Mouse (Mus musculus) forebrain, embryonic 14.5 days (tissue): ENCODE results near the gene Agbl4. TPM values are rescaled to one million over a fixed set of nuclear protein-coding genes. Genes with fewer than 3 reads are reported as not detected.

ENCODE experiments used
- ATAC-seq: fragments of 200-750 bp; cut with Nextera tagmentation; 2 replicates; pipeline ENCODE4 v1.8.0; 2017; ENCODE audit warnings: mild to moderate bottlenecking, moderate library complexity
- DNase-seq: peaks from one replicate; pipeline ENCODE4 v3.0.0-alpha.2; 2015; ENCODE audit warnings: low spot score
- H3K27ac ChIP-seq: fragments of 300-500 bp; sonication (generic); 2 replicates; pipeline ENCODE4 v1.5.1; 2014; ENCODE audit warnings: low read depth, mild to moderate bottlenecking, control low read depth, low read length, moderate library complexity
- H3K27me3 ChIP-seq: fragments of 300-500 bp; sonication (generic); replicated peaks from 2 replicates; pipeline ENCODE4 v1.6.1; 2014; ENCODE audit warnings: low read length, control low read depth, mixed read lengths; ENCODE audit not compliant: control insufficient read depth, insufficient read depth
- H3K36me3 ChIP-seq: fragments of 300-500 bp; sonication (generic); 2 replicates; pipeline ENCODE4 v1.6.1; 2014; ENCODE audit warnings: low read length, control low read depth; ENCODE audit not compliant: control insufficient read depth, insufficient read depth
- H3K4me1 ChIP-seq: fragments of 300-500 bp; sonication (generic); 2 replicates; pipeline ENCODE4 v1.6.1; 2014; ENCODE audit warnings: antibody characterized with exemption, low read length, control low read depth; ENCODE audit not compliant: control insufficient read depth, insufficient read depth
- H3K4me2 ChIP-seq: fragments of 300-500 bp; sonication (generic); 2 replicates; pipeline ENCODE4 v1.6.1; 2014; ENCODE audit warnings: mild to moderate bottlenecking, control low read depth, low read length
- H3K4me3 ChIP-seq: fragments of 300-500 bp; sonication (generic); 2 replicates; pipeline ENCODE4 v1.5.1; 2014; ENCODE audit warnings: low read depth, low read length, control low read depth
- H3K9ac ChIP-seq: fragments of 300-500 bp; sonication (generic); 2 replicates; pipeline ENCODE4 v1.6.1; 2014; ENCODE audit warnings: mild to moderate bottlenecking, low read length, control low read depth, moderate library complexity
- H3K9me3 ChIP-seq: fragments of 300-500 bp; sonication (generic); replicated peaks from 2 replicates; pipeline ENCODE4 v1.6.1; 2016; ENCODE audit warnings: low read length, control low read depth, mixed read lengths; ENCODE audit not compliant: control insufficient read depth
- WGBS: fragments of 180-500 bp; shearing (Covaris S2); extraction: QIAGEN DNeasy Blood & Tissue Kit; methylation state at CpG from one replicate; pipeline ENCODE4 v1.1.7; 2014; 5-methylcytosine and 5-hydroxymethylcytosine counted together
- polyA plus RNA-seq: library from polyadenylated mRNA; unstranded; fragments of >200 nt; fragmentation: Nextera tagmentation; extraction: Ambion mirVana; gene quantifications from 2 replicates; pipeline ENCODE4 v1.2.1, GENCODE M21; 2014

Gene Agbl4
- polyA plus RNA-seq, 1 experiment from 2014 or later: 2.3 TPM

GRCm38 (mm10) chr4:111704975-111705374, 1307.5 kb downstream of the Agbl4 start:
- Histone ChIP-seq H3K4me1 (no peaks in the 10 kb centered on the region), H3K9me3 (no peaks in the 10 kb centered on the region), H3K4me2 (no peak overlapping the region), H3K9ac (no peak overlapping the region), H3K36me3 (no peaks in the 10 kb centered on the region), H3K27ac (no peak overlapping the region), H3K27me3 (no peaks in the 10 kb centered on the region), H3K4me3 (no peak overlapping the region)
- WGBS: 76% methylated on average over 3 of the region's 3 CpGs
- ATAC-seq (no peak), DNase-seq (no peak)

Other genes with a start within 250 kb of the Agbl4 start
- gene Elavl4, start 45.8 kb upstream of the Agbl4 start, polyA plus RNA-seq: 291 and 308 TPM in 2 replicates